Mouse (Mus musculus): ENCODE results near the gene Nus1.

DNA sequence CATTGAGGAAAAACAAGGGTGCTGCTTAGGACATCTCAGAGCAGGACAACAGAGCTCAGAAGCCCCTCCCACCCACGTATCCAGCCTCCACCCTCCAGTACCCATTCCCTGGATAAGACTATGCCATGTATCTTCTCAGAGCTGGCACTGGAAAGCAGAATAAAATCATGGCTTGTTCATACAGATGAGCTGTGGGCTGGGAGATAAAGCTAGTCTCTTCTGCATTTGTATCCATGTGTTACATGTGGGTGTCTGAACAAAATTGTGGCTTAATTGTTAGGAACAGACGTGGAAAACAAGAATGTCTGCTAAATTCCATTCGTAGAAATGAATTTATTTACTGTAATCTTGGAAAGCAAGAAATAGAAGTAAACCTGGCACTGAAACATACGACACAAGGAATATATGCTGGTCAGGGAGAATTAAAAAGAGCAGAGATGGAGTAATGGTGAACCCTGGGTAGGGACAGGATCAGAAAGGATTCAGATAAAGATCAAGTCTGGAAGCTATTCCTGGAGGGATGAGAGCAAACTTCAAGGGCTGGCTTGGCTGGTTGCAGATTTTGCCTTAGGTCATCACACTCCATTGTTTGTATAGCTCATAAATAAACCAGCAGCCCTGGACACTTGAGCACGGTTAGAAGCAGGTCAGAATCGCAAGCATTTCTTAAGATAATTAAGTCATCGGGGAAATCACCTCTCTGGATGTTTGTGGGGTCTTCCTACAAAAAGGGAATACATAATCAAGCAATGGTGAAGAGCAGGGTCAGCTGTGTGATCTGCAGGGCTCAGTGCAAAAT, 46.8 kb downstream of the Nus1 start:
- TF ChIP-seq CTCF (IDR thresholded peaks at IDR 0.05; ENCODE audit: extremely low read depth, insufficient read depth, low read length): no peak
- TF ChIP-seq POLR2A (IDR thresholded peaks at IDR 0.05; ENCODE audit: extremely low read depth, insufficient read depth, low read length): no peak
